Mouse (Mus musculus) embryonic facial prominence, embryonic 15.5 days (tissue): ENCODE data around the gene Ddt. TPM values are rescaled to one million over a fixed set of nuclear protein-coding genes. Genes with fewer than 3 reads are reported as not detected.

Experiments
- ATAC-seq: fragments of 200-750 bp; cut with Nextera tagmentation; 2 replicates; pipeline ENCODE4 v1.8.0; 2017; ENCODE audit warnings: low read depth, moderate TSS enrichment; ENCODE audit not compliant: insufficient number of reproducible peaks, low FRiP score, low TSS enrichment
- H3K27ac ChIP-seq: fragments of 300-500 bp; sonication (generic); replicated peaks from 2 replicates; pipeline ENCODE4 v1.5.1; 2015; ENCODE audit warnings: mild to moderate bottlenecking, inconsistent platforms
- H3K27me3 ChIP-seq: fragments of 300-500 bp; sonication (generic); 2 replicates; pipeline ENCODE4 v1.6.1; 2015; ENCODE audit warnings: inconsistent platforms
- H3K36me3 ChIP-seq: fragments of 300-500 bp; sonication (generic); 2 replicates; pipeline ENCODE4 v1.6.1; 2015; ENCODE audit warnings: mild to moderate bottlenecking, inconsistent platforms
- H3K4me1 ChIP-seq: fragments of 300-500 bp; sonication (generic); 2 replicates; pipeline ENCODE4 v1.6.1; 2015; ENCODE audit warnings: inconsistent platforms
- H3K4me2 ChIP-seq: fragments of 300-500 bp; sonication (generic); replicated peaks from 2 replicates; pipeline ENCODE4 v1.6.1; 2015; ENCODE audit warnings: mild to moderate bottlenecking, inconsistent platforms
- H3K4me3 ChIP-seq: fragments of 300-500 bp; sonication (generic); replicated peaks from 2 replicates; pipeline ENCODE4 v1.5.1; 2015; ENCODE audit warnings: mild to moderate bottlenecking, inconsistent platforms
- H3K9ac ChIP-seq: fragments of 300-500 bp; sonication (generic); 2 replicates; pipeline ENCODE4 v1.6.1; 2015; ENCODE audit warnings: inconsistent platforms
- H3K9me3 ChIP-seq: fragments of 300-500 bp; sonication (generic); replicated peaks from 2 replicates; pipeline ENCODE4 v1.6.1; 2016; ENCODE audit warnings: inconsistent platforms
- WGBS: fragments of 180-500 bp; shearing (Covaris S2); methylation state at CpG from one replicate; pipeline ENCODE4 v1.1.7; 2015; 5-methylcytosine and 5-hydroxymethylcytosine counted together
- polyA plus RNA-seq: library from polyadenylated mRNA; unstranded; fragments of >200 nt; fragmentation: Nextera tagmentation; extraction: Ambion mirVana; gene quantifications from 2 replicates; pipeline ENCODE4 v1.2.1, GENCODE M21; 2015

Ddt gene
- 53.2 and 58.3 TPM in 2 replicates for polyA plus RNA-seq

GRCm38 (mm10) chr10:75772795-75773664 is at the start of gene Ddt:
Gene Ddt (minus strand): TSS chr10:75773414.
- Histone ChIP-seq H3K27me3 (0 out of 2 replicates have a peak, but pooled peaks cover 4% of the 10 kb centered on the region), H3K36me3 (no peaks in the 10 kb centered on the region), H3K4me3 (peak within 1 kb of the TSS; percentile 70), H3K9ac (peak within 1 kb of the TSS; percentile 56), H3K4me2 (peak within 1 kb of the TSS; percentile 96), H3K9me3 (no peaks in the 10 kb centered on the region), H3K4me1 (peaks cover 10% of the 10 kb centered on the region; the same call in 1 of the 2 replicates), H3K27ac (no peak within 1 kb of the TSS)
- peak; percentile 92 for ATAC-seq
- WGBS = under 1% methylated on average over 47 of the region's 47 CpGs

- H3K9ac ChIP-seq = no peak within 1 kb of the TSS
- H3K4me2 ChIP-seq = no peak within 1 kb of the TSS
- no peaks in the 10 kb centered on the region for H3K36me3 ChIP-seq
- no peaks in the 10 kb centered on the region for H3K27me3 ChIP-seq
- no peaks in the 10 kb centered on the region for H3K9me3 ChIP-seq
- H3K27ac ChIP-seq = no peak within 1 kb of the TSS
- no peak within 1 kb of the TSS for H3K4me3 ChIP-seq
- no peak for ATAC-seq
- 86% methylated on average over 2 of the region's 2 CpGs for WGBS
- peaks cover 3% of the 10 kb centered on the region; the same call in 1 of the 2 replicates for H3K4me1 ChIP-seq
Observed at GRCm38 (mm10) chr10:75822443-75822842, 49.2 kb upstream of the Ddt start, which contains the start of gene Gstt4. Gene Gstt4 (minus strand): TSS chr10:75822543.

- no peaks in the 10 kb centered on the region for H3K27me3 ChIP-seq
- H3K36me3 ChIP-seq = no peaks in the 10 kb centered on the region
- H3K4me2 ChIP-seq = no peak overlapping the region
- no peak overlapping the region for H3K27ac ChIP-seq
- WGBS = 84% methylated on average over 5 of the region's 5 CpGs
- no peaks in the 10 kb centered on the region for H3K9me3 ChIP-seq
- no peak for ATAC-seq
- H3K4me1 ChIP-seq = no peaks in the 10 kb centered on the region
- no peak overlapping the region for H3K9ac ChIP-seq
- H3K4me3 ChIP-seq = no peak overlapping the region
Observed at GRCm38 (mm10) chr10:75819882-75820281, 46.7 kb upstream of the Ddt start.

GRCm38 (mm10) chr10:75818641-75819040 is 45.4 kb upstream of the Ddt start:
- 59% methylated on average over 10 of the region's 10 CpGs for WGBS
- Histone ChIP-seq H3K27ac (no peak overlapping the region), H3K9me3 (no peaks in the 10 kb centered on the region), H3K4me1 (no peaks in the 10 kb centered on the region), H3K27me3 (no peaks in the 10 kb centered on the region), H3K36me3 (no peaks in the 10 kb centered on the region), H3K9ac (no peak overlapping the region), H3K4me3 (no peak overlapping the region), H3K4me2 (no peak overlapping the region)
- ATAC-seq = no peak

- no peak for ATAC-seq
- Histone ChIP-seq H3K36me3 (no peaks in the 10 kb centered on the region), H3K9ac (no peak overlapping the region), H3K27ac (no peak overlapping the region), H3K4me1 (no peaks in the 10 kb centered on the region), H3K9me3 (no peaks in the 10 kb centered on the region), H3K4me3 (no peak overlapping the region), H3K27me3 (no peaks in the 10 kb centered on the region), H3K4me2 (no peak overlapping the region)
- WGBS = 52% methylated on average over 2 of the region's 2 CpGs
Observed at GRCm38 (mm10) chr10:75804217-75804616, 31.0 kb upstream of the Ddt start.

- Histone ChIP-seq H3K4me3 (peak within 1 kb of the TSS; percentile 48), H3K4me1 (peaks cover 26% of the 10 kb centered on the region), H3K36me3 (no peaks in the 10 kb centered on the region), H3K27me3 (no peaks in the 10 kb centered on the region), H3K9ac (peak within 1 kb of the TSS; percentile 39), H3K9me3 (no peaks in the 10 kb centered on the region), H3K4me2 (peak within 1 kb of the TSS; percentile 80), H3K27ac (peak within 1 kb of the TSS; percentile 34; the same call in 1 of the 2 replicates)
- WGBS = under 1% methylated on average over 18 of the region's 18 CpGs
- no peak for ATAC-seq
Observed at GRCm38 (mm10) chr10:75798176-75798696, 25.0 kb upstream of the Ddt start, which contains the start of gene Gstt1. Gene Gstt1 (minus strand): TSS chr10:75798584.

GRCm38 (mm10) chr10:75797619-75798175 is 24.5 kb upstream of the Ddt start:
- Histone ChIP-seq H3K36me3 (no peaks in the 10 kb centered on the region), H3K4me3 (peak overlapping the region; percentile 48), H3K4me2 (peak overlapping the region; percentile 80), H3K27ac (peak overlapping the region; percentile 34; the same call in 1 of the 2 replicates), H3K27me3 (no peaks in the 10 kb centered on the region), H3K4me1 (peaks cover 26% of the 10 kb centered on the region), H3K9me3 (no peaks in the 10 kb centered on the region), H3K9ac (peak overlapping the region; percentile 39)
- peak; percentile 60; the same call in 1 of the 2 replicates for ATAC-seq
- 4% methylated on average over 12 of the region's 12 CpGs for WGBS

GRCm38 (mm10) chr10:75796731-75797516 is 23.7 kb upstream of the Ddt start:
- peak overlapping the region; percentile 48 for H3K4me3 ChIP-seq
- peaks cover 26% of the 10 kb centered on the region for H3K4me1 ChIP-seq
- no peaks in the 10 kb centered on the region for H3K27me3 ChIP-seq
- 43% methylated on average over 11 of the region's 11 CpGs for WGBS
- no peak overlapping the region for H3K27ac ChIP-seq
- peak overlapping the region; percentile 80 for H3K4me2 ChIP-seq
- no peak for ATAC-seq
- H3K9ac ChIP-seq = no peak overlapping the region
- no peaks in the 10 kb centered on the region for H3K9me3 ChIP-seq
- H3K36me3 ChIP-seq = no peaks in the 10 kb centered on the region

GRCm38 (mm10) chr10:75794880-75795279 is 21.7 kb upstream of the Ddt start:
- whole genome bisulfite sequencing = 25% methylated on average over 3 of the region's 3 CpGs
- no peak overlapping the region for H3K9ac ChIP-seq
- no peaks in the 10 kb centered on the region for H3K9me3 ChIP-seq
- H3K27me3 ChIP-seq = no peaks in the 10 kb centered on the region
- no peak for ATAC-seq
- no peak overlapping the region for H3K27ac ChIP-seq
- H3K4me3 ChIP-seq = no peak overlapping the region
- H3K36me3 ChIP-seq = no peaks in the 10 kb centered on the region
- peaks cover 26% of the 10 kb centered on the region for H3K4me1 ChIP-seq
- H3K4me2 ChIP-seq = no peak overlapping the region

- no peaks in the 10 kb centered on the region for H3K36me3 ChIP-seq
- no peak overlapping the region for H3K4me2 ChIP-seq
- H3K27me3 ChIP-seq = no peaks in the 10 kb centered on the region
- WGBS = 14% methylated on average over 7 of the region's 7 CpGs
- H3K27ac ChIP-seq = no peak overlapping the region
- ATAC-seq = no peak
- no peaks in the 10 kb centered on the region for H3K9me3 ChIP-seq
- H3K9ac ChIP-seq = no peak overlapping the region
- H3K4me1 ChIP-seq = peaks cover 9% of the 10 kb centered on the region; the same call in 1 of the 2 replicates
- no peak overlapping the region for H3K4me3 ChIP-seq
Observed at GRCm38 (mm10) chr10:75790773-75791172, 17.6 kb upstream of the Ddt start.
